Mouse (Mus musculus) liver, adult 2 months (tissue): ENCODE data around the gene Faap20.

Source experiments
- CTCF ChIP-seq: fragments of 200-500 bp; IDR thresholded peaks from 2 replicates; pipeline ENCODE4 v1.5.1; 2011; ENCODE audit warnings: low read depth, low read length, control low read depth
- POLR2A ChIP-seq: fragments of 200-500 bp; IDR thresholded peaks from 2 replicates; pipeline ENCODE4 v1.6.1; 2011; ENCODE audit warnings: low read length, control low read depth; ENCODE audit not compliant: insufficient read depth; ENCODE audit errors: extremely low read depth

GRCm38 (mm10) chr4:155304508-155305096, 55.0 kb downstream of the Faap20 start:
- no peak for TF ChIP-seq CTCF
- no peak for TF ChIP-seq POLR2A
